ENCODE assay signal across 10 mouse cellular contexts in genomic region chr10:54169320-54169719, GRCm38 (mm10).
A peak's percentile ranks its signal among the peaks of the same experiment; 100 is the strongest.
DNase-seq lines count a peak whose midpoint lies in the region; ATAC-seq and TF ChIP-seq lines count a peak whose summit lies in the region.
"Had no signal": no experiment of that assay in that cellular context is flagged by ENCODE, and none has a peak within 500 bp of the region (broad histone marks: within the 10 kb centered on the region; RNA-seq: fewer than 3 reads in every experiment).

No protein-coding gene starts in this region.

- no peaks in the 10 kb centered on the region for H3K27me3 ChIP-seq in heart, postnatal 0 days (ENCODE audit: control insufficient read depth, insufficient read depth, low read length)
- H3K27me3 ChIP-seq in heart, embryonic 12.5 days (replicated peaks): no peaks in the 10 kb centered on the region

- TF ChIP-seq POLR2A in brain, embryonic 14.5 days (IDR thresholded peaks at IDR 0.05; ENCODE audit: borderline replicate concordance, extremely low read depth, insufficient read depth, insufficient read length, poor library complexity, severe bottlenecking): no peak

- DNase-seq in heart, postnatal 0 days (ENCODE audit: low spot score): peak; percentile 32
- DNase-seq in 3T3-L1 (ENCODE audit: low read depth, low spot score): peak; percentile 11
- DNase-seq in brain, embryonic 14.5 days (ENCODE audit: low read depth): peak; percentile 70
- DNase-seq in layer of hippocampus, adult 11-12 months (ENCODE audit: low spot score): peak; percentile 34
- DNase-seq in kidney, adult 9 months: no peak
- DNase-seq in retina, postnatal 1 day: no peak
- DNase-seq: gastrocnemius, postnatal 10 days; kidney, postnatal 10 days had no signal

- no peak for TF ChIP-seq EP300 in heart, postnatal 0 days (IDR thresholded peaks at IDR 0.05; ENCODE audit: low read depth)

- H3K36me3 ChIP-seq in heart, postnatal 0 days (replicated peaks; ENCODE audit: control insufficient read depth, insufficient read depth, low read length): no peaks in the 10 kb centered on the region
- H3K36me3 ChIP-seq in heart, embryonic 12.5 days: no peaks in the 10 kb centered on the region

- no peaks in the 10 kb centered on the region for H3K9me3 ChIP-seq in heart, postnatal 0 days (replicated peaks; ENCODE audit: control insufficient read depth, low read length)
- no peaks in the 10 kb centered on the region for H3K9me3 ChIP-seq in heart, embryonic 12.5 days (replicated peaks)

- ATAC-seq in heart, postnatal 0 days (ENCODE audit: insufficient read depth, low read depth): peak; percentile 58
- ATAC-seq in heart, embryonic 12.5 days (ENCODE audit: insufficient number of reproducible peaks, low FRiP score): no peak
- ATAC-seq in megakaryocyte-erythroid progenitor cell, adult 5-6 weeks (replicated peaks; ENCODE audit: low FRiP score, low TSS enrichment, poor library complexity, severe bottlenecking): no peak

- 0 out of 2 replicates have a peak, but pooled peaks cover 7% of the 10 kb centered on the region for H3K4me1 ChIP-seq in heart, postnatal 0 days (ENCODE audit: control insufficient read depth, insufficient read depth)
- peaks cover 4% of the 10 kb centered on the region; the same call in 1 of the 2 replicates for H3K4me1 ChIP-seq in heart, embryonic 12.5 days (replicated peaks)

- H3K27ac ChIP-seq in heart, postnatal 0 days (ENCODE audit: low read depth): no peak overlapping the region
- no peak overlapping the region for H3K27ac ChIP-seq in heart, embryonic 12.5 days (ENCODE audit: poor library complexity, severe bottlenecking)

- no peak overlapping the region for H3K9ac ChIP-seq in heart, postnatal 0 days (replicated peaks; ENCODE audit: low read depth, low read length)
- no peak overlapping the region for H3K9ac ChIP-seq in heart, embryonic 12.5 days

- 42% methylated on average over 7 of the region's 7 CpGs for WGBS in heart, postnatal 0 days
- 52% methylated on average over 7 of the region's 7 CpGs for WGBS in heart, embryonic 12.5 days

- no peak for TF ChIP-seq CTCF in heart, postnatal 0 days (IDR thresholded peaks at IDR 0.05; ENCODE audit: low read depth)
- no peak for TF ChIP-seq CTCF in brain, embryonic 14.5 days (IDR thresholded peaks at IDR 0.05; ENCODE audit: borderline replicate concordance, extremely low read depth, insufficient read depth, insufficient read length)

- H3K4me2 ChIP-seq in heart, postnatal 0 days (ENCODE audit: low read depth, low read length): no peak overlapping the region
- no peak overlapping the region for H3K4me2 ChIP-seq in heart, embryonic 12.5 days

- H3K4me3 ChIP-seq in heart, postnatal 0 days (ENCODE audit: low read depth, low read length): no peak overlapping the region
- H3K4me3 ChIP-seq in heart, embryonic 12.5 days: no peak overlapping the region

Comparison
In these comparisons a context has a peak if more than half of its experiments do, and no peak if none do; other contexts are left out.
1. DNase-seq: peak in heart, postnatal 0 days (single experiment), 3T3-L1 (single experiment), brain, embryonic 14.5 days (single experiment) and layer of hippocampus, adult 11-12 months (single experiment); none in kidney, adult 9 months (single experiment) and retina, postnatal 1 day (single experiment).